Mouse (Mus musculus) embryonic facial prominence, embryonic 14.5 days (tissue): ENCODE measurements around the gene Rab13. TPM values are rescaled to one million over a fixed set of nuclear protein-coding genes. Genes with fewer than 3 reads are reported as not detected.

Experiments used
- ATAC-seq: fragments of 200-750 bp; cut with Nextera tagmentation; 2 replicates; pipeline ENCODE4 v1.8.0; 2017; ENCODE audit warnings: low read depth, moderate number of reproducible peaks, moderate TSS enrichment
- DNase-seq: peaks from one replicate; pipeline ENCODE4 v3.0.0-alpha.2; 2015; ENCODE audit warnings: low spot score
- H3K27ac ChIP-seq: fragments of 300-500 bp; sonication (generic); replicated peaks from 2 replicates; pipeline ENCODE4 v1.5.1; 2014; ENCODE audit warnings: low read depth, mild to moderate bottlenecking, low read length, moderate library complexity
- H3K27me3 ChIP-seq: fragments of 300-500 bp; sonication (generic); replicated peaks from 2 replicates; pipeline ENCODE4 v1.6.1; 2014; ENCODE audit warnings: low read length; ENCODE audit not compliant: control insufficient read depth, insufficient read depth
- H3K36me3 ChIP-seq: fragments of 300-500 bp; sonication (generic); 2 replicates; pipeline ENCODE4 v1.6.1; 2014; ENCODE audit warnings: low read length, mixed read lengths; ENCODE audit not compliant: control insufficient read depth, insufficient read depth
- H3K4me1 ChIP-seq: fragments of 300-500 bp; sonication (generic); 2 replicates; pipeline ENCODE4 v1.6.1; 2014; ENCODE audit warnings: antibody characterized with exemption, low read length; ENCODE audit not compliant: control insufficient read depth, insufficient read depth
- H3K4me2 ChIP-seq: fragments of 300-500 bp; sonication (generic); 2 replicates; pipeline ENCODE4 v1.6.1; 2014; ENCODE audit warnings: low read depth, mild to moderate bottlenecking, low read length, moderate library complexity, mixed read lengths
- H3K4me3 ChIP-seq: fragments of 300-500 bp; sonication (generic); 2 replicates; pipeline ENCODE4 v1.5.1; 2014; ENCODE audit warnings: low read depth, mild to moderate bottlenecking, low read length
- H3K9ac ChIP-seq: fragments of 300-500 bp; sonication (generic); 2 replicates; pipeline ENCODE4 v1.6.1; 2014; ENCODE audit warnings: low read depth, mild to moderate bottlenecking, low read length, moderate library complexity, mixed read lengths
- H3K9me3 ChIP-seq: fragments of 300-500 bp; sonication (generic); 2 replicates; pipeline ENCODE4 v1.6.1; 2016; ENCODE audit warnings: low read length; ENCODE audit not compliant: control insufficient read depth
- WGBS: fragments of 180-500 bp; shearing (Covaris S2); extraction: QIAGEN DNeasy Blood & Tissue Kit; methylation state at CpG from one replicate; pipeline ENCODE4 v1.1.7; 2014; 5-methylcytosine and 5-hydroxymethylcytosine counted together
- polyA plus RNA-seq: library from polyadenylated mRNA; unstranded; fragments of >200 nt; fragmentation: Nextera tagmentation; extraction: Ambion mirVana; gene quantifications from 2 replicates; pipeline ENCODE4 v1.2.1, GENCODE M21; 2014

Rab13 gene
- 18.1 and 19.8 TPM in 2 replicates for polyA plus RNA-seq

- Histone ChIP-seq H3K4me2 (peak within 1 kb of the TSS; percentile 91), H3K27ac (peak within 1 kb of the TSS; percentile 81), H3K4me3 (peak within 1 kb of the TSS; percentile 65), H3K27me3 (no peaks in the 10 kb centered on the region), H3K36me3 (peaks cover 44% of the 10 kb centered on the region), H3K9ac (peak within 1 kb of the TSS; percentile 84), H3K9me3 (no peaks in the 10 kb centered on the region), H3K4me1 (peaks cover 18% of the 10 kb centered on the region)
- peak; percentile 99 for DNase-seq
- peak; percentile 95 for ATAC-seq
- under 1% methylated on average over 42 of the region's 42 CpGs for WGBS
These were observed at the start of gene Rab13, which contains the start of gene Rps27 for GRCm38 (mm10) chr3:90213377-90213866. TSS of gene Rab13 (plus strand) at chr3:90213695. TSS of gene Rps27 (minus strand) at chr3:90213651.

- no peaks in the 10 kb centered on the region for H3K9me3 ChIP-seq
- no peaks in the 10 kb centered on the region for H3K36me3 ChIP-seq
- DNase-seq (no peak), ATAC-seq (no peak)
- no peak overlapping the region for H3K4me2 ChIP-seq
- no peak overlapping the region for H3K27ac ChIP-seq
- H3K27me3 ChIP-seq: no peaks in the 10 kb centered on the region
- H3K9ac ChIP-seq: no peak overlapping the region
- 74% methylated on average over 3 of the region's 3 CpGs for WGBS
- no peaks in the 10 kb centered on the region for H3K4me1 ChIP-seq
- no peak overlapping the region for H3K4me3 ChIP-seq
These were observed 33.9 kb upstream of the Rab13 start for GRCm38 (mm10) chr3:90179566-90179965.

- 76% methylated on average over 3 of the region's 3 CpGs for WGBS
- H3K36me3 ChIP-seq: no peaks in the 10 kb centered on the region
- ATAC-seq: no peak
- no peak overlapping the region for H3K9ac ChIP-seq
- no peak overlapping the region for H3K4me3 ChIP-seq
- no peak overlapping the region for H3K4me2 ChIP-seq
- no peak for DNase-seq
- H3K27me3 ChIP-seq: no peaks in the 10 kb centered on the region
- no peaks in the 10 kb centered on the region for H3K4me1 ChIP-seq
- H3K9me3 ChIP-seq: no peaks in the 10 kb centered on the region
- H3K27ac ChIP-seq: no peak overlapping the region
These were observed 29.9 kb upstream of the Rab13 start for GRCm38 (mm10) chr3:90183581-90183980.

GRCm38 (mm10) chr3:90190859-90191510, 22.5 kb upstream of the Rab13 start:
- no peaks in the 10 kb centered on the region for H3K27me3 ChIP-seq
- no peaks in the 10 kb centered on the region for H3K4me1 ChIP-seq
- 66% methylated on average over 11 of the region's 11 CpGs for WGBS
- DNase-seq (no peak), ATAC-seq (no peak)
- no peaks in the 10 kb centered on the region for H3K36me3 ChIP-seq
- no peak overlapping the region for H3K9ac ChIP-seq
- H3K9me3 ChIP-seq: no peaks in the 10 kb centered on the region
- no peak overlapping the region for H3K4me3 ChIP-seq
- H3K4me2 ChIP-seq: no peak overlapping the region
- H3K27ac ChIP-seq: no peak overlapping the region

- no peaks in the 10 kb centered on the region for H3K27me3 ChIP-seq
- no peaks in the 10 kb centered on the region for H3K9me3 ChIP-seq
- DNase-seq: peak; percentile 26
- no peaks in the 10 kb centered on the region for H3K36me3 ChIP-seq
- H3K4me2 ChIP-seq: no peak overlapping the region
- H3K4me3 ChIP-seq: no peak overlapping the region
- no peak overlapping the region for H3K9ac ChIP-seq
- no peaks in the 10 kb centered on the region for H3K4me1 ChIP-seq
- no peak overlapping the region for H3K27ac ChIP-seq
- ATAC-seq: peak; percentile 55; the same call in 1 of the 2 replicates
- WGBS: 39% methylated on average over 4 of the region's 4 CpGs
These were observed 18.7 kb upstream of the Rab13 start for GRCm38 (mm10) chr3:90194759-90195158.

GRCm38 (mm10) chr3:90195644-90196043, 17.9 kb upstream of the Rab13 start:
- no peaks in the 10 kb centered on the region for H3K36me3 ChIP-seq
- no peaks in the 10 kb centered on the region for H3K9me3 ChIP-seq
- no peak overlapping the region for H3K4me2 ChIP-seq
- no peaks in the 10 kb centered on the region for H3K27me3 ChIP-seq
- no peak overlapping the region for H3K9ac ChIP-seq
- ATAC-seq: no peak
- no peaks in the 10 kb centered on the region for H3K4me1 ChIP-seq
- DNase-seq: no peak
- no peak overlapping the region for H3K27ac ChIP-seq
- WGBS: 62% methylated on average over 1 of the region's 1 CpGs
- no peak overlapping the region for H3K4me3 ChIP-seq

- no peaks in the 10 kb centered on the region for H3K27me3 ChIP-seq
- H3K4me1 ChIP-seq: no peaks in the 10 kb centered on the region
- no peak overlapping the region for H3K27ac ChIP-seq
- no peak overlapping the region for H3K9ac ChIP-seq
- no peaks in the 10 kb centered on the region for H3K36me3 ChIP-seq
- DNase-seq (no peak), ATAC-seq (no peak)
- H3K4me2 ChIP-seq: no peak overlapping the region
- H3K9me3 ChIP-seq: no peaks in the 10 kb centered on the region
- 87% methylated on average over 1 of the region's 1 CpGs for WGBS
- H3K4me3 ChIP-seq: no peak overlapping the region
These were observed 15.9 kb upstream of the Rab13 start for GRCm38 (mm10) chr3:90197548-90197947.

- Histone ChIP-seq H3K27ac (no peak overlapping the region), H3K9me3 (no peaks in the 10 kb centered on the region), H3K4me2 (no peak overlapping the region), H3K36me3 (peaks cover 4% of the 10 kb centered on the region; the same call in 1 of the 2 replicates), H3K9ac (no peak overlapping the region), H3K4me1 (no peaks in the 10 kb centered on the region), H3K4me3 (no peak overlapping the region), H3K27me3 (no peaks in the 10 kb centered on the region)
- ATAC-seq (no peak), DNase-seq (no peak)
- WGBS: 58% methylated on average over 1 of the region's 1 CpGs
These were observed 10.6 kb upstream of the Rab13 start for GRCm38 (mm10) chr3:90202884-90203283.

- ATAC-seq (no peak), DNase-seq (no peak)
- Histone ChIP-seq H3K9ac (no peak overlapping the region), H3K4me1 (no peaks in the 10 kb centered on the region), H3K27me3 (no peaks in the 10 kb centered on the region), H3K27ac (no peak overlapping the region), H3K4me2 (no peak overlapping the region), H3K4me3 (no peak overlapping the region), H3K36me3 (peaks cover 11% of the 10 kb centered on the region; the same call in 1 of the 2 replicates), H3K9me3 (no peaks in the 10 kb centered on the region)
- 63% methylated on average over 5 of the region's 5 CpGs for WGBS
These were observed 9.9 kb upstream of the Rab13 start for GRCm38 (mm10) chr3:90203619-90204018.
